Mouse (Mus musculus) forebrain, embryonic 11.5 days (tissue): ENCODE measurements around the gene Pole2. TPM values are rescaled to one million over a fixed set of nuclear protein-coding genes. Genes with fewer than 3 reads are reported as not detected.
"Not testable (repeated sequence)": the region's sequence is repeated elsewhere in the genome, so short reads cannot be mapped to it uniquely, and the experiment has no call there.

Source experiments
- ATAC-seq: fragments of 200-750 bp; cut with Nextera tagmentation; replicated peaks from 2 replicates; pipeline ENCODE4 v1.8.0; 2017; ENCODE audit warnings: moderate TSS enrichment; ENCODE audit not compliant: low FRiP score
- DNase-seq: peaks from one replicate; pipeline ENCODE4 v3.0.0-alpha.2; 2017; ENCODE audit warnings: low spot score
- H3K27ac ChIP-seq: fragments of 300-500 bp; sonication (generic); 2 replicates; pipeline ENCODE4 v1.5.1; 2014; ENCODE audit warnings: low read depth, low read length
- H3K27me3 ChIP-seq: fragments of 300-500 bp; sonication (generic); 2 replicates; pipeline ENCODE4 v1.6.1; 2014; ENCODE audit warnings: mild to moderate bottlenecking, low read length, mixed read lengths; ENCODE audit not compliant: control insufficient read depth, insufficient read depth
- H3K36me3 ChIP-seq: fragments of 300-500 bp; sonication (generic); 2 replicates; pipeline ENCODE4 v1.6.1; 2014; ENCODE audit warnings: mild to moderate bottlenecking, low read length, moderate library complexity, mixed read lengths; ENCODE audit not compliant: control insufficient read depth, insufficient read depth
- H3K4me1 ChIP-seq: fragments of 300-500 bp; sonication (generic); replicated peaks from 2 replicates; pipeline ENCODE4 v1.6.1; 2014; ENCODE audit warnings: low read length, mixed read lengths; ENCODE audit not compliant: control insufficient read depth, insufficient read depth
- H3K4me2 ChIP-seq: fragments of 300-500 bp; sonication (generic); 2 replicates; pipeline ENCODE4 v1.6.1; 2014; ENCODE audit warnings: low read depth, mild to moderate bottlenecking, low read length, moderate library complexity, mixed read lengths; ENCODE audit not compliant: severe bottlenecking
- H3K4me3 ChIP-seq: fragments of 300-500 bp; sonication (generic); 2 replicates; pipeline ENCODE4 v1.5.1; 2014; ENCODE audit warnings: low read depth, low read length
- H3K9ac ChIP-seq: fragments of 300-500 bp; sonication (generic); 2 replicates; pipeline ENCODE4 v1.6.1; 2014; ENCODE audit warnings: low read length
- H3K9me3 ChIP-seq: fragments of 300-500 bp; sonication (generic); 2 replicates; pipeline ENCODE4 v1.6.1; 2016; ENCODE audit warnings: low read length, mixed read lengths; ENCODE audit not compliant: control insufficient read depth
- WGBS: fragments of 180-500 bp; shearing (Covaris S2); extraction: QIAGEN DNeasy Blood & Tissue Kit; methylation state at CpG from one replicate; pipeline ENCODE4 v1.1.7; 2014; 5-methylcytosine and 5-hydroxymethylcytosine counted together
- polyA plus RNA-seq: library from polyadenylated mRNA; unstranded; fragments of >200 nt; fragmentation: Nextera tagmentation; extraction: Ambion mirVana; gene quantifications from 2 replicates; pipeline ENCODE4 v1.2.1, GENCODE M21; 2014

Pole2 gene
- polyA plus RNA-seq, 1 experiment from 2014 or later, result 35.7 TPM

DNA sequence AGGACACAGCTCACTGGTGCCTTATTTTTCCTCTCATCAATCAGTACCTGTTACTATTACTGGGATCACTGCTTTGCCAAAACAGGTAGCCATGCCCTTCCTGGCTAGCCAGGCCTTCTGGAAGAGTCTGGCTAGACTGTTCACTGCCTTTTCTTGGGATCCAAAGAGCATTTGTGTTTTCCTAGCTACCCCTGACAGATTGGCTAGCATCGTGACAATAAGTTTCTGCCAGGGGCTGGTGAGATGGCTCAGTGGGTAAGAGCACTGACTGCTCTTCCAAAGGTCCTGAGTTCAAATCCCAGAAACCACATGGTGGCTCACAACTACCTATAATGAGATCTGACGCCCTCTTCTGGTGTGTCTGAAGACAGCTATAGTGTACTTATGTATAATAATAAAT is 67.3 kb downstream of the Pole2 start:
- 83% methylated on average over 2 of the region's 2 CpGs for WGBS
- not testable (repeated sequence) for ATAC-seq

DNA sequence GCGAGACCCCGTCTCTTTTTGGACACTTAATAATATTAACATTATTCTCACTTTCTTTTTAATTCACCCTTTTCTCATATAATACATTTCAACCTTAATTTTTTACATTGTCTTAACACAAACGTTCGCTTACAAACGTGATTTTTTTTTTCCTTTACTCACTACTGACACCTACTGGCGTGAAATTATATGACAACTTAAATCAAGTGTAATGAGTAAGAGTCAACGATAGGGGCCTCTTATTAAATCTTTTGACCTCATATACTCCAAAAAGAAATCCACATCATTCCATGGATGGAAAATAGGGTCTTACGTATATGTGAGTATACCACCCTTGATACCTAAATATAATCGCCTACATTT is 68.4 kb downstream of the Pole2 start:
- Histone ChIP-seq H3K4me1 (no peaks in the 10 kb centered on the region; the same call in 1 of the 2 replicates), H3K27ac (no peak overlapping the region), H3K4me2 (0 out of 2 replicates have a peak overlapping the region, but pooled peaks have one; percentile 18), H3K27me3 (no peaks in the 10 kb centered on the region), H3K4me3 (no peak overlapping the region), H3K9me3 (no peaks in the 10 kb centered on the region), H3K36me3 (peaks cover 9% of the 10 kb centered on the region; the same call in 1 of the 2 replicates), H3K9ac (no peak overlapping the region)
- WGBS, result 6% methylated on average over 9 of the region's 9 CpGs
- DNase-seq (no peak), ATAC-seq (peak; percentile 8; the same call in 1 of the 2 replicates)

More for the DNA sequence above, 67.3 kb downstream of the Pole2 start:
- H3K9ac ChIP-seq, H3K9me3 ChIP-seq, H3K36me3 ChIP-seq, H3K27ac ChIP-seq, H3K27me3 ChIP-seq, DNase-seq, H3K4me1 ChIP-seq, H3K4me3 ChIP-seq, H3K4me2 ChIP-seq: not testable (repeated sequence)

DNA sequence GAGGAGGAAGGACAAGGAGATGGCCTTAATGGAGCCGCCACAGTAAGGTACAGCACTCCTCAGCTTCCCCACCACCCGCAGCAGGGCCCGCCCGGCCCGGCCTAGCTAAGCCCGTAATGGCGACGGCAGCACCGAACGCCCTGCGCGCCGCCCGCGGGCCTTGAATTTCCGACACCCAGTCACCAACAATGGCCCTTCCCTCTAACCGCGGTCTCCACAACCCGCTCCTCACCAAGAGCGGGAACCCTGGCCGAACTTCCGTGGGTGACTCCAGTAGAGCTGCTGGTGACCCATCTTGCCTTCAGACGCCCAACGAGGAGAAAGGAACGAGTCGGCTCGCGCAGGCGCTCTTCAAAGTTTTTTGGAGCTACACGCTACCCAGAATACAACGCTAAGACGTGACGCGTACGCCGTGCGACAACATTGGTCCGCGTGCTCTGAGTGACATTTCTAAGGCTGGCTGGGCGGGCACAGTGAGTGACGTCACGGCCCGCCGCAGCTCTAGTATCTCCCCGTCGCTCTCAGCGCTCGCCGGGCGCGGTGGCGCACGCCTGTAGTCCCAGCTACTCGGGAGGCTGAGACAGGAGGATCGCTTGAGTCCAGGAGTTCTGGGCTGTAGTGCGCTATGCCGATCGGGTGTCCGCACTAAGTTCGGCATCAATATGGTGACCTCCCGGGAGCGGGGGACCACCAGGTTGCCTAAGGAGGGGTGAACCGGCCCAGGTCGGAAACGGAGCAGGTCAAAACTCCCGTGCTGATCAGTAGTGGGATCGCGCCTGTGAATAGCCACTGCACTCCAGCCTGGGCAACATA is 69.0 kb downstream of the Pole2 start, which contains the start of gene Rps29:
Gene Rps29 (minus strand): TSS at position 422 of the 813 bp plus-strand sequence.
- DNase-seq (peak; percentile 99), ATAC-seq (peak; percentile 99)
- WGBS, result under 1% methylated on average over 56 of the region's 68 CpGs
- not testable (repeated sequence) for H3K4me1 ChIP-seq, H3K9me3 ChIP-seq, H3K27me3 ChIP-seq, H3K36me3 ChIP-seq
- Histone ChIP-seq H3K27ac (peak within 1 kb of the TSS; percentile 90), H3K9ac (peak within 1 kb of the TSS; percentile 88), H3K4me2 (peak within 1 kb of the TSS; percentile 50), H3K4me3 (peak within 1 kb of the TSS; percentile 69)

DNA sequence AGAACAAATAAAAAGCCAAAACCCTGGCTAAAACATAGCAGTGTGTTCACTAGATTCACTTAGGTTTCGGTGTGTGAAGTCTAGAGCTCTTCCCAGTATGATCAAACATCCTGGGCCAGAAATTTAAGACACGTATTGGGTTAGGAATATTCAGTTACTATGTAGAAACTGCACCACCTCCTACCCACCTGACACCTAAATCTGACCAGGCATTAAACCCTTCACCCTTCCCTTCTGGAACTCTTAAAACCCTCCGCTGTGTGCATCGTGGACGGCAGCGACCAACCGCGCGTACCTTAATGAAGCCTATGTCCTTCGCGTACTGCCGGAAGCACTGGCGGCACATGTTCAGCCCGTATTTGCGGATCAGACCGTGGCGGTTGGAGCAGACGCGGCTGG is 69.6 kb downstream of the Pole2 start:
- Histone ChIP-seq H3K4me3 (peak overlapping the region; percentile 69), H3K9ac (peak overlapping the region; percentile 88), H3K36me3 (peaks cover 9% of the 10 kb centered on the region; the same call in 1 of the 2 replicates), H3K27me3 (no peaks in the 10 kb centered on the region), H3K9me3 (no peaks in the 10 kb centered on the region), H3K4me2 (peak overlapping the region; percentile 50), H3K4me1 (no peaks in the 10 kb centered on the region; the same call in 1 of the 2 replicates), H3K27ac (peak overlapping the region; percentile 90)
- DNase-seq, result no peak
- no peak for ATAC-seq
- 1% methylated on average over 19 of the region's 19 CpGs for WGBS

DNA sequence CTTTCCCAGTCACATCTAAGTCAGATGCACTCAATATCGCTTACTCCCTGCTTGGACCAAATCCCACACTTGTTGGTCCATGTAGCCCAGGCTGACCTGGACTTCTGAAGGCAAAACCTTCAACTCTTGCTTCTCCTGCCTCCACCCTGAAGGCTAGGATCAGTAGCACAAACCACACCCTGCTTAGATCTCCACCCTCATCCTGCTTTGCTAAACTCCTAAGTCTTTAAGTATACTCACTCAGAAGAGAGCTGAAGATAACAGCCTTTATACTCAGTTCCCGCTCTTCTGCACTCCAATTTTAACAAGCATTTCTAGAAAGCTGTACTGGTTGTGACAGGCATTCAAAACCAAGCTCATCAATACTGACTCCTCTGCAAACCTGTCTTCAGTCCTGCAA is 70.9 kb downstream of the Pole2 start:
- peaks cover 9% of the 10 kb centered on the region; the same call in 1 of the 2 replicates for H3K36me3 ChIP-seq
- ATAC-seq (no peak), DNase-seq (no peak)
- H3K4me2 ChIP-seq, result no peak overlapping the region
- H3K4me3 ChIP-seq, result no peak overlapping the region
- no peaks in the 10 kb centered on the region for H3K27me3 ChIP-seq
- H3K27ac ChIP-seq, result no peak overlapping the region
- no peaks in the 10 kb centered on the region; the same call in 1 of the 2 replicates for H3K4me1 ChIP-seq
- no peaks in the 10 kb centered on the region for H3K9me3 ChIP-seq
- no peak overlapping the region for H3K9ac ChIP-seq
- 100% methylated on average over 2 of the region's 2 CpGs for WGBS

DNA sequence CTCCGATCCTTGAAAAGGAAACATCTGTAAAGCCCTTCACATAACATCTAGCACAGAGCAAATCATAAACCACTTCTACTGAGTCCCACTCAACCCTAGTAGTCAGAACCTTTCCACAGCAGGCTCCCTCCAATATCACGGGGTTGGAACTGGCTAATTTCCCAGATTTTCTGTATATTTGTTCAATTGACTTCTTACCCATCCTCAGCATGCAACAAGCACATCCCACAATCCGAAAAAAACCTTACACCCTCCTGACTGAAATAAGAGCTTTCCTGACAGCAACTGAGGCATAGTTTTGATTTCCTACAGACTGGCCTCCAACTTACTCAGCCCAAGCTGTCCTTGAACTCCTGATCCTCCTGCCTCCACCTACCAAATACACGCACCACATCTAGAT is 71.6 kb downstream of the Pole2 start:
- Histone ChIP-seq H3K4me2 (no peak overlapping the region), H3K9ac (no peak overlapping the region), H3K27ac (no peak overlapping the region), H3K4me1 (no peaks in the 10 kb centered on the region; the same call in 1 of the 2 replicates), H3K9me3 (no peaks in the 10 kb centered on the region), H3K36me3 (peaks cover 9% of the 10 kb centered on the region; the same call in 1 of the 2 replicates), H3K27me3 (no peaks in the 10 kb centered on the region), H3K4me3 (no peak overlapping the region)
- no peak for ATAC-seq
- no peak for DNase-seq
- 89% methylated on average over 4 of the region's 4 CpGs for WGBS

DNA sequence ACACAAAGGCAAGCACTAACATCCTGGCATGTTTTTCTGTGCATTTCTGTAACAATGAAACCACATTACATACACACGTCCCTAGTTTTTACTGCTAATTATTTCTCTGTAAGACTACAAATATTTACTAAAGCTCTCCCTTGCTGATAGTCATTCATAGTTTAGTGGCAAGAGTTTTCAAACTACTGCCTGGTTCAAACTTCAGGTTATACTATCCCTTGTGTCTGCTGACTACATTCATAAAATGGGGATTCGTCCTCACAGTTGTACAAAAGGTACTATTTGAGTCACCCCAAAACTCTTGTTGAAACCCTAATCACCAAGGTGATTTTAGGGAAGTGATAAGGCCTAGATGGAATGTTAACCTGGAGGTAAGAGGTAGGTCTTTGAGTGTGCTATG is 72.1 kb downstream of the Pole2 start:
- H3K4me2 ChIP-seq, result no peak overlapping the region
- no peaks in the 10 kb centered on the region; the same call in 1 of the 2 replicates for H3K4me1 ChIP-seq
- 83% methylated on average over 2 of the region's 2 CpGs for WGBS
- H3K4me3 ChIP-seq, result no peak overlapping the region
- H3K9me3 ChIP-seq, result no peaks in the 10 kb centered on the region
- no peak for DNase-seq
- no peak for ATAC-seq
- H3K27ac ChIP-seq, result no peak overlapping the region
- no peak overlapping the region for H3K9ac ChIP-seq
- H3K36me3 ChIP-seq, result peaks cover 9% of the 10 kb centered on the region; the same call in 1 of the 2 replicates
- H3K27me3 ChIP-seq, result no peaks in the 10 kb centered on the region
